19 mouse cellular contexts compared by ENCODE assay signal in genomic region chr2:165597536-165597935, GRCm38 (mm10). TPM values are rescaled to one million over a fixed set of nuclear protein-coding genes. Genes with fewer than 3 reads are reported as not detected.
A peak's percentile ranks its signal among the peaks of the same experiment; 100 is the strongest.
DNase-seq lines count a peak whose midpoint lies in the region; ATAC-seq lines count a peak whose summit lies in the region.
"Had no signal": no experiment of that assay in that cellular context is flagged by ENCODE, and none has a peak within 500 bp of the region (broad histone marks: within the 10 kb centered on the region; RNA-seq: fewer than 3 reads in every experiment).

No protein-coding gene starts in this region.

- no peaks in the 10 kb centered on the region for H3K9me3 ChIP-seq in lung, embryonic 15.5 days
- H3K9me3 ChIP-seq in embryonic facial prominence, embryonic 13.5 days: no peaks in the 10 kb centered on the region
- no peaks in the 10 kb centered on the region for H3K9me3 ChIP-seq in limb, embryonic 11.5 days (ENCODE audit: control insufficient read depth, low read length)
- H3K9me3 ChIP-seq in neural tube, embryonic 15.5 days (replicated peaks): no peaks in the 10 kb centered on the region
- H3K9me3 ChIP-seq: hindbrain, embryonic 15.5 days had no signal

- intact Hi-C loops in left cerebral cortex, postnatal 4 days (cut with DNase I): no loop called here

- WGBS in lung, embryonic 15.5 days: 72% methylated on average over 6 of the region's 6 CpGs
- 51% methylated on average over 6 of the region's 6 CpGs for WGBS in embryonic facial prominence, embryonic 13.5 days
- 15% methylated on average over 6 of the region's 6 CpGs for WGBS in limb, embryonic 11.5 days
- 24% methylated on average over 6 of the region's 6 CpGs for WGBS in neural tube, embryonic 15.5 days

- peak overlapping the region; percentile 55 for H3K27ac ChIP-seq in lung, embryonic 15.5 days
- H3K27ac ChIP-seq in embryonic facial prominence, embryonic 13.5 days: peak overlapping the region; percentile 44
- H3K27ac ChIP-seq in limb, embryonic 11.5 days (replicated peaks; ENCODE audit: low read depth, low read length): no peak overlapping the region
- H3K27ac ChIP-seq in neural tube, embryonic 15.5 days (replicated peaks): no peak overlapping the region
- H3K27ac ChIP-seq: heart, embryonic 13.5 days; hindbrain, embryonic 15.5 days; kidney, postnatal 0 days had no signal

- DNase-seq in lung, postnatal 36 days: no peak
- DNase-seq in limb, embryonic 11.5 days (ENCODE audit: low spot score): no peak
- no peak for DNase-seq in left cerebral cortex, postnatal 4 days
- no peak for DNase-seq in cerebellum, adult 9-11 months
- DNase-seq: B cell, adult 2 months; cerebellum, adult 11-12 months; gastrocnemius, postnatal 10 days; liver; right cerebral cortex, adult 18-20 months; thymus, postnatal 25 days had no signal

- H3K4me2 ChIP-seq in lung, embryonic 15.5 days: no peak overlapping the region
- peak overlapping the region; percentile 92 for H3K4me2 ChIP-seq in embryonic facial prominence, embryonic 13.5 days
- 0 out of 2 replicates have a peak overlapping the region, but pooled peaks have one; percentile 1 for H3K4me2 ChIP-seq in limb, embryonic 11.5 days (ENCODE audit: low read depth, severe bottlenecking)
- H3K4me2 ChIP-seq in neural tube, embryonic 15.5 days: peak overlapping the region; percentile 23
- H3K4me2 ChIP-seq: heart, embryonic 13.5 days had no signal

- no peak overlapping the region for H3K9ac ChIP-seq in lung, embryonic 15.5 days
- H3K9ac ChIP-seq in embryonic facial prominence, embryonic 13.5 days: peak overlapping the region; percentile 55; the same call in 1 of the 2 replicates
- no peak overlapping the region for H3K9ac ChIP-seq in limb, embryonic 11.5 days (ENCODE audit: low read length)
- H3K9ac ChIP-seq in neural tube, embryonic 15.5 days (replicated peaks): no peak overlapping the region
- H3K9ac ChIP-seq: heart, embryonic 13.5 days; hindbrain, embryonic 15.5 days had no signal

- H3K4me1 ChIP-seq in lung, embryonic 15.5 days: peaks cover 27% of the 10 kb centered on the region
- H3K4me1 ChIP-seq in embryonic facial prominence, embryonic 13.5 days: peaks cover 66% of the 10 kb centered on the region
- peaks cover 16% of the 10 kb centered on the region for H3K4me1 ChIP-seq in limb, embryonic 11.5 days (ENCODE audit: control insufficient read depth, insufficient read depth, low read length)
- peaks cover 45% of the 10 kb centered on the region for H3K4me1 ChIP-seq in neural tube, embryonic 15.5 days

- peaks cover 78% of the 10 kb centered on the region for H3K27me3 ChIP-seq in lung, embryonic 15.5 days
- peaks cover 25% of the 10 kb centered on the region for H3K27me3 ChIP-seq in embryonic facial prominence, embryonic 13.5 days
- peaks cover 31% of the 10 kb centered on the region for H3K27me3 ChIP-seq in limb, embryonic 11.5 days (ENCODE audit: control insufficient read depth, insufficient read depth, low read length)
- H3K27me3 ChIP-seq in neural tube, embryonic 15.5 days (replicated peaks): peaks cover 9% of the 10 kb centered on the region; the same call in 1 of the 2 replicates

- H3K36me3 ChIP-seq in lung, embryonic 15.5 days: no peaks in the 10 kb centered on the region
- H3K36me3 ChIP-seq in embryonic facial prominence, embryonic 13.5 days: no peaks in the 10 kb centered on the region
- H3K36me3 ChIP-seq in limb, embryonic 11.5 days (ENCODE audit: control insufficient read depth, insufficient read depth, low read length): no peaks in the 10 kb centered on the region
- H3K36me3 ChIP-seq in neural tube, embryonic 15.5 days: no peaks in the 10 kb centered on the region
- H3K36me3 ChIP-seq: G1E; heart, embryonic 13.5 days; hindbrain, embryonic 15.5 days had no signal

- H3K4me3 ChIP-seq in lung, embryonic 15.5 days: no peak overlapping the region
- H3K4me3 ChIP-seq in embryonic facial prominence, embryonic 13.5 days: peak overlapping the region; percentile 23
- H3K4me3 ChIP-seq in limb, embryonic 11.5 days (ENCODE audit: low read depth, low read length): no peak overlapping the region
- H3K4me3 ChIP-seq in neural tube, embryonic 15.5 days (replicated peaks): no peak overlapping the region
- H3K4me3 ChIP-seq: heart, embryonic 13.5 days; hindbrain, embryonic 15.5 days had no signal

- no peak for ATAC-seq in lung, embryonic 15.5 days (ENCODE audit: borderline replicate concordance, extremely low read depth, low FRiP score, low TSS enrichment)
- ATAC-seq in embryonic facial prominence, embryonic 13.5 days (ENCODE audit: insufficient number of reproducible peaks, insufficient read depth, low FRiP score, low TSS enrichment, low read depth): no peak
- ATAC-seq in limb, embryonic 11.5 days (ENCODE audit: insufficient number of reproducible peaks, low FRiP score, low TSS enrichment, low read depth): no peak
- ATAC-seq in neural tube, embryonic 15.5 days (ENCODE audit: low FRiP score): no peak
- no peak for ATAC-seq in cerebellum, adult (ENCODE audit: insufficient number of reproducible peaks, low FRiP score, low TSS enrichment)
- ATAC-seq: forebrain, embryonic 14.5 days had no signal

RNA-seq across cellular contexts. Expression of gene Eya2, which starts 2.7 kb away (rescaled TPM):
- polyA plus RNA-seq in lung, embryonic 15.5 days (2015; fragmentation: Nextera tagmentation; extraction: Ambion mirVana): 2.2 and 3.2 TPM in 2 replicates
- 22.1 and 34.0 TPM in 2 replicates for polyA plus RNA-seq in embryonic facial prominence, embryonic 13.5 days (2015; fragmentation: Nextera tagmentation; extraction: Ambion mirVana)
- polyA plus RNA-seq in limb, embryonic 11.5 days (2014; fragmentation: Nextera tagmentation; extraction: Ambion mirVana): 8.8 and 13.0 TPM in 2 replicates
- polyA plus RNA-seq in neural tube, embryonic 15.5 days (2015; fragmentation: Nextera tagmentation; extraction: Ambion mirVana): 5.2 and 11.3 TPM in 2 replicates
- total RNA-seq in left cerebral cortex, postnatal 4 days (2021): 1 to 10 TPM; 7.0 to 7.8 TPM
- total RNA-seq: G1E had no signal
- polyA plus RNA-seq: G1E had no signal

Comparison
In these comparisons a context has a peak if more than half of its experiments do, and no peak if none do; other contexts are left out.
1. H3K27ac ChIP-seq: peak in lung, embryonic 15.5 days (single experiment) and embryonic facial prominence, embryonic 13.5 days (single experiment); none in limb, embryonic 11.5 days (single experiment) and neural tube, embryonic 15.5 days (single experiment).